Mouse (Mus musculus) lung, adult 2 months (tissue): Measurements from ENCODE around the gene Tcf25.

Experiments used
- CTCF ChIP-seq: fragments of 200-500 bp; IDR thresholded peaks from 2 replicates; pipeline ENCODE4 v1.5.1; 2011; ENCODE audit warnings: mild to moderate bottlenecking, low read length, control low read depth; ENCODE audit not compliant: insufficient read depth
- POLR2A ChIP-seq: fragments of 200-500 bp; IDR thresholded peaks from 2 replicates; pipeline ENCODE4 v1.6.1; 2011; ENCODE audit warnings: low read depth, mild to moderate bottlenecking, control low read depth, low read length, borderline replicate concordance; ENCODE audit errors: extremely low read depth

DNA sequence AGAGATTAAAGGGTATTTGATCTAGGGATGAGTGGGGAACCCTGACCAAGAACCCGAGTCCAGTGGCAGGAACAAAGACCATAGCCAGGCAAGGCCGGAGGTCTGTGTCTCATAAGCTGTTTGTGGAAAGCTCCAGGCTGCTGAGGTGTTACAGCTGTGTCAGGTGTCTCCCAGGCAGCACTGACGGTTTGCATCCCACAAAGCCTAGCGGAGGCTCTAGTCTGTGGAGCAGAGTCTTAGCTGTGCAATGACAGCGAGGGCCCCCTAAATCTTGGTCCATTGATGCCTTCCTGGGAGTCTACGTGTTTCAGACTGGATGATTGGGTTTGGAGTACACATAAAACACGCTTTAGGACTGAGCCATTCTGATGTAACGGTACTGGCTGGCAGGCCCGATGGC is 28.4 kb downstream of the Tcf25 start:
- TF ChIP-seq POLR2A (no peak), CTCF (no peak)
